Mouse (Mus musculus): ENCODE measurements around the gene Col8a2. TPM values are rescaled to one million over a fixed set of nuclear protein-coding genes. Genes with fewer than 3 reads are reported as not detected.

Gene Col8a2
- polyA plus RNA-seq, 2 experiments: 50.3 to 74.6 TPM

- Histone ChIP-seq H3K4me3 (replicated peaks; ENCODE audit: low read length) (no peak overlapping the region; the same call in 1 of the 2 replicates), H3K4me2 (replicated peaks; ENCODE audit: low read depth, low read length, severe bottlenecking) (peak overlapping the region; percentile 42; the same call in 1 of the 2 replicates), H3K9me3 (ENCODE audit: control insufficient read depth, low read length) (no peaks in the 10 kb centered on the region), H3K27me3 (ENCODE audit: control insufficient read depth, insufficient read depth, low read length) (no peaks in the 10 kb centered on the region), H3K9ac (ENCODE audit: low read depth, low read length, severe bottlenecking) (no peak overlapping the region), H3K4me1 (ENCODE audit: control insufficient read depth, insufficient read depth, low read length) (peaks cover 21% of the 10 kb centered on the region), H3K36me3 (ENCODE audit: control insufficient read depth, insufficient read depth, low read length) (peaks cover 14% of the 10 kb centered on the region; the same call in 1 of the 2 replicates), H3K27ac (replicated peaks; ENCODE audit: low read depth, low read length) (no peak overlapping the region)
- ATAC-seq (ENCODE audit: low FRiP score, low read depth): peak; percentile 75
- TF ChIP-seq POLR2A (IDR thresholded peaks at IDR 0.05; ENCODE audit: borderline replicate concordance, extremely low read depth, insufficient read depth, insufficient read length): no peak
- DNase-seq (ENCODE audit: low spot score): peak; percentile 89
- 0% methylated on average over 7 of the region's 7 CpGs for WGBS
These were observed 23.3 kb downstream of the Col8a2 start for GRCm38 (mm10) chr4:126309922-126310309.

- Histone ChIP-seq H3K4me1 (ENCODE audit: control insufficient read depth, insufficient read depth, low read length) (peaks cover 21% of the 10 kb centered on the region), H3K36me3 (ENCODE audit: control insufficient read depth, insufficient read depth, low read length) (peaks cover 14% of the 10 kb centered on the region; the same call in 1 of the 2 replicates), H3K27ac (replicated peaks; ENCODE audit: low read depth, low read length) (no peak overlapping the region), H3K4me3 (replicated peaks; ENCODE audit: low read length) (no peak overlapping the region), H3K9me3 (ENCODE audit: control insufficient read depth, low read length) (no peaks in the 10 kb centered on the region), H3K27me3 (ENCODE audit: control insufficient read depth, insufficient read depth, low read length) (no peaks in the 10 kb centered on the region), H3K4me2 (replicated peaks; ENCODE audit: low read depth, low read length, severe bottlenecking) (no peak overlapping the region), H3K9ac (ENCODE audit: low read depth, low read length, severe bottlenecking) (no peak overlapping the region)
- no peak for TF ChIP-seq POLR2A (IDR thresholded peaks at IDR 0.05; ENCODE audit: borderline replicate concordance, extremely low read depth, insufficient read depth, insufficient read length)
- no peak for ATAC-seq (ENCODE audit: low FRiP score, low read depth)
- DNase-seq (ENCODE audit: low spot score): no peak
- 77% methylated on average over 7 of the region's 7 CpGs for WGBS
These were observed 23.8 kb downstream of the Col8a2 start for GRCm38 (mm10) chr4:126310344-126310743.

GRCm38 (mm10) chr4:126311566-126312200 is 25.1 kb downstream of the Col8a2 start:
- no peak for TF ChIP-seq POLR2A (IDR thresholded peaks at IDR 0.05; ENCODE audit: borderline replicate concordance, extremely low read depth, insufficient read depth, insufficient read length)
- no peaks in the 10 kb centered on the region for H3K27me3 ChIP-seq (ENCODE audit: control insufficient read depth, insufficient read depth, low read length)
- DNase-seq (ENCODE audit: low spot score): no peak
- no peak overlapping the region for H3K4me2 ChIP-seq (replicated peaks; ENCODE audit: low read depth, low read length, severe bottlenecking)
- peaks cover 27% of the 10 kb centered on the region for H3K36me3 ChIP-seq (ENCODE audit: control insufficient read depth, insufficient read depth, low read length)
- no peak overlapping the region for H3K9ac ChIP-seq (ENCODE audit: low read depth, low read length, severe bottlenecking)
- H3K9me3 ChIP-seq (ENCODE audit: control insufficient read depth, low read length): no peaks in the 10 kb centered on the region
- no peak for ATAC-seq (ENCODE audit: low FRiP score, low read depth)
- H3K4me3 ChIP-seq (replicated peaks; ENCODE audit: low read length): no peak overlapping the region
- H3K27ac ChIP-seq (replicated peaks; ENCODE audit: low read depth, low read length): no peak overlapping the region
- peaks cover 21% of the 10 kb centered on the region for H3K4me1 ChIP-seq (ENCODE audit: control insufficient read depth, insufficient read depth, low read length)
- 92% methylated on average over 16 of the region's 16 CpGs for WGBS

- Histone ChIP-seq H3K4me1 (ENCODE audit: control insufficient read depth, insufficient read depth, low read length) (peaks cover 21% of the 10 kb centered on the region), H3K36me3 (ENCODE audit: control insufficient read depth, insufficient read depth, low read length) (peaks cover 43% of the 10 kb centered on the region), H3K9me3 (ENCODE audit: control insufficient read depth, low read length) (no peaks in the 10 kb centered on the region), H3K9ac (ENCODE audit: low read depth, low read length, severe bottlenecking) (no peak overlapping the region), H3K27me3 (ENCODE audit: control insufficient read depth, insufficient read depth, low read length) (no peaks in the 10 kb centered on the region), H3K27ac (replicated peaks; ENCODE audit: low read depth, low read length) (peak overlapping the region; percentile 29), H3K4me2 (replicated peaks; ENCODE audit: low read depth, low read length, severe bottlenecking) (no peak overlapping the region), H3K4me3 (replicated peaks; ENCODE audit: low read length) (no peak overlapping the region)
- ATAC-seq (ENCODE audit: low FRiP score, low read depth) (no peak), DNase-seq (ENCODE audit: low spot score) (no peak)
- TF ChIP-seq POLR2A (IDR thresholded peaks at IDR 0.05; ENCODE audit: borderline replicate concordance, extremely low read depth, insufficient read depth, insufficient read length): no peak
- 27% methylated on average over 5 of the region's 5 CpGs for WGBS
These were observed 26.6 kb downstream of the Col8a2 start for GRCm38 (mm10) chr4:126313202-126313601.

GRCm38 (mm10) chr4:126314393-126314792 is 27.8 kb downstream of the Col8a2 start:
- Histone ChIP-seq H3K4me1 (ENCODE audit: control insufficient read depth, insufficient read depth, low read length) (peaks cover 19% of the 10 kb centered on the region), H3K4me3 (replicated peaks; ENCODE audit: low read length) (no peak overlapping the region), H3K9me3 (ENCODE audit: control insufficient read depth, low read length) (no peaks in the 10 kb centered on the region), H3K4me2 (replicated peaks; ENCODE audit: low read depth, low read length, severe bottlenecking) (no peak overlapping the region), H3K27me3 (ENCODE audit: control insufficient read depth, insufficient read depth, low read length) (no peaks in the 10 kb centered on the region), H3K27ac (replicated peaks; ENCODE audit: low read depth, low read length) (peak overlapping the region; percentile 53; the same call in 1 of the 2 replicates), H3K9ac (ENCODE audit: low read depth, low read length, severe bottlenecking) (no peak overlapping the region; the same call in 1 of the 2 replicates), H3K36me3 (ENCODE audit: control insufficient read depth, insufficient read depth, low read length) (peaks cover 46% of the 10 kb centered on the region)
- 31% methylated on average over 10 of the region's 10 CpGs for whole genome bisulfite sequencing
- peak; percentile 45 for DNase-seq (ENCODE audit: low spot score)
- TF ChIP-seq POLR2A (IDR thresholded peaks at IDR 0.05; ENCODE audit: borderline replicate concordance, extremely low read depth, insufficient read depth, insufficient read length): no peak
- ATAC-seq (ENCODE audit: low FRiP score, low read depth): peak; percentile 21; the same call in 1 of the 2 replicates
